Mouse (Mus musculus) G1E (cell line): ENCODE results near the gene Evx1. TPM values are rescaled to one million over a fixed set of nuclear protein-coding genes. Genes with fewer than 3 reads are reported as not detected.
"Not testable (repeated sequence)": the region's sequence is repeated elsewhere in the genome, so short reads cannot be mapped to it uniquely, and the experiment has no call there.

ENCODE experiments used
- ATAC-seq: 2 replicates; pipeline ENCODE4 v1.8.0; 2016; ENCODE audit warnings: mild to moderate bottlenecking; ENCODE audit not compliant: insufficient number of reproducible peaks, poor library complexity, low FRiP score, severe bottlenecking; ENCODE audit errors: extremely low read depth
- DNase-seq: peaks from one replicate; pipeline ENCODE4 v3.0.0; 2012; ENCODE audit warnings: low spot score
- H3K27me3 ChIP-seq: 2 replicates; pipeline ENCODE4 v1.6.1; 2012; ENCODE audit warnings: mild to moderate bottlenecking, low read length, inconsistent platforms; ENCODE audit not compliant: insufficient read depth
- H3K36me3 ChIP-seq: replicated peaks from 2 replicates; pipeline ENCODE3; 2012; ENCODE audit warnings: mild to moderate bottlenecking, inconsistent platforms
- H3K4me1 ChIP-seq: 2 replicates; pipeline ENCODE4 v1.6.1; 2012; ENCODE audit warnings: low read depth, low read length, inconsistent platforms, mixed read lengths; ENCODE audit not compliant: insufficient read depth
- H3K4me3 ChIP-seq: 2 replicates; pipeline ENCODE4 v1.5.1; 2012; ENCODE audit warnings: low read depth, mild to moderate bottlenecking, inconsistent platforms, low read length, moderate library complexity, mixed read lengths
- H3K9me3 ChIP-seq: replicated peaks from 2 replicates; pipeline ENCODE4 v1.6.1; 2012; ENCODE audit warnings: inconsistent platforms
- CTCF ChIP-seq: IDR thresholded peaks from 2 replicates; pipeline ENCODE4 v1.5.1; 2012; ENCODE audit warnings: low read depth, low read length, inconsistent platforms, mixed read lengths
- GATA1 ChIP-seq: IDR thresholded peaks from 2 replicates; pipeline ENCODE4 v1.6.1; 2012; ENCODE audit warnings: borderline replicate concordance, low read length, inconsistent platforms, mixed read lengths
- GATA2 ChIP-seq: IDR thresholded peaks from 2 replicates; pipeline ENCODE4 v1.6.1; 2012; ENCODE audit warnings: low read depth, low read length, inconsistent platforms, borderline replicate concordance
- POLR2AphosphoS5 ChIP-seq: IDR thresholded peaks from 2 replicates; pipeline ENCODE4 v1.6.1; 2012; ENCODE audit warnings: low read depth, low read length, inconsistent platforms; ENCODE audit not compliant: insufficient replicate concordance
- TAL1 ChIP-seq: conservative IDR thresholded peaks from 2 replicates; pipeline ENCODE4 v1.6.1; 2012; ENCODE audit warnings: low read depth, low read length, inconsistent platforms, mixed read lengths
- polyA plus RNA-seq: library from polyadenylated mRNA; stranded (reverse); fragments of >175 nt; gene quantifications from 2 replicates; pipeline ENCODE4 v1.2.3, GENCODE M21; 2012
- total RNA-seq, 2 experiments: library from RNA; stranded (forward) in 1 of 2; stranded (reverse) in 1 of 2; fragments of 200-1000 nt in 1 of 2; fragments of >200 nt in 1 of 2; fragmentation: Nextera tagmentation in 1 of 2; gene quantifications; 2 replicates each; pipeline ENCODE4 v1.2.3; 2014 to 2017

Evx1 gene
- total and polyA plus RNA-seq, 3 experiments, result not detected

DNA sequence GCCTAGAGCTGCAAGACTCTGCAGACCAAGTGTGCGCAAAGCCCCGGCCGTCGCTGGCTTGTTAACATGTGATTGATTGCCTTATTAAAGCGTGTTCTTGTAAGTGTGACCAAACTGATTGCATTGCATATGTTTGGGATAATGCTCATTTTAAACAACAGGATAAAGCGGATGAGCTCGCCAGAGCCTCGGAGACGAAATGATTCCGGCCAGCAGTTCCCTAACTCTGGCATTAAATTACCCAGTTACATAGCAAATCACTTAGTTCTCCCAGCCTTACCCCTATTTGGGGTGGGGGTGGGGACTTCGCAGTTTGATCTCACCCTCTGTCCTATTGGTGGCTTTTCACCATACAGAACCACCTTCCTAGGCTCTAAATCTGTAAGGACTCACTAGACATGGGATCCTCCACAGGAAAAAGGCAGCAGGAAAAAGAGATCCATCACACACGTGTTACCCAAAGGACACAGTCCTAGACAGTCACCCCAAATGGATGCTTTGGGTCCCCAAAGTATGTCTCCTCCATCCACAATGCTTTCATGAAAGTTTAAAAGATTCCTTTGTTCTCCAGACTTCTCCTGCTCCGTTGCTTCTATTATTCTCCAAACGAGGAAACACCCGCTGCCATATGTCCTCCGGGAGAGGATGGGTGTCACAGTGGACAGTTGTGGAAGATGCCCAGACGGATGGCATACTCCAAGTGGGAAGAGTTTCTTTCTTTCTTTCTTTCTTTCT, 6.8 kb downstream of the Evx1 start:
- H3K36me3 ChIP-seq, result no peaks in the 10 kb centered on the region
- H3K27me3 ChIP-seq, result peaks cover 4% of the 10 kb centered on the region
- no peaks in the 10 kb centered on the region for H3K4me1 ChIP-seq
- TF ChIP-seq TAL1 (no peak), GATA1 (no peak), CTCF (no peak), POLR2AphosphoS5 (no peak), GATA2 (no peak)
- no peak overlapping the region for H3K4me3 ChIP-seq
- DNase-seq (no peak), ATAC-seq (no peak)
- H3K9me3 ChIP-seq, result no peaks in the 10 kb centered on the region

DNA sequence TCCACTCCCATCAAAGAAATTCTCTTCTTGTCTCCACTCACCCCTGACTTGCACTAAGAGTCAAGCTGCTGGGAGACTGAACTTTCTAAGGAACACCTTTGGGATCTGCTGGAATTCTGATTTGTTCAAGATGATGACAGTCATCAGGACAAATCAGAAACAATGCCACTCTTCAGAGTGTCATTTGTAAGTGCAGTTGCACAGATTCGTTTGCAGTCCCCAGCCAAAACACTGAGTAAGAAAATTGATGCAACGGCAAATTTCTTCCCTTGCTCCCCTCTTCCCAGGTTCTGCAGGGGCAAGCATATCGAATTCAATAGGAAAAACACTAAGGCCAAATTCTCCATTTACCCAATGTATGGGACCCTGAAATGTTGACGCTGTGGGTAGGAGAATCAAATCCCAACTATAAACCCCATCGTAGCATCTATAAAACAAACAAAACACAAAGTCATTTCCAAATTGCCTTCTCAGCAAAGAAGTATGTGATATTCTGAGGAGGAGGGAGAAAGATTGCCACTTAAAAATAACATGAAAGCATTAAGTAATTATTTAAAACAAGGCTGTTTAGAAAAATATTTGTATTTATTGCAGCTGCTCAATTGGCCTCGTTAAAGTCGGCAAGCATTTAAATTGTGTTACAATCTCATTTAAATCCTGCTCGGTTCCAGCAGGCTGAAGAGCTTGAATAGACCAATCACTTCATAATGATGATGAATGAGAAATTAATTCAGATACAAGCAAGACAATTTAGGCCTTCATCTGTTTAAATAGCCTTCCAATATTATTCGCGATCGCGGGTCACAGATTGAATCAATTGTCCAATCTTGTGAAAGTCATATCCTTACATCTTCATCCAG, 7.9 kb downstream of the Evx1 start:
- TF ChIP-seq GATA1 (no peak), POLR2AphosphoS5 (no peak), TAL1 (no peak), GATA2 (no peak), CTCF (no peak)
- H3K9me3 ChIP-seq, result no peaks in the 10 kb centered on the region
- H3K4me3 ChIP-seq, result no peak overlapping the region
- DNase-seq (no peak), ATAC-seq (no peak)
- no peaks in the 10 kb centered on the region for H3K36me3 ChIP-seq
- peaks cover 4% of the 10 kb centered on the region for H3K27me3 ChIP-seq
- H3K4me1 ChIP-seq, result no peaks in the 10 kb centered on the region

- Histone ChIP-seq H3K4me3 (no peak overlapping the region), H3K4me1 (no peaks in the 10 kb centered on the region), H3K36me3 (no peaks in the 10 kb centered on the region), H3K27me3 (peaks cover 4% of the 10 kb centered on the region), H3K9me3 (no peaks in the 10 kb centered on the region)
- no peak for DNase-seq
- TF ChIP-seq CTCF (no peak), TAL1 (no peak), GATA1 (no peak)
- ATAC-seq, result no peak
Measured at GRCm38 (mm10) chr6:52321826-52322315, 8.6 kb downstream of the Evx1 start.

DNA sequence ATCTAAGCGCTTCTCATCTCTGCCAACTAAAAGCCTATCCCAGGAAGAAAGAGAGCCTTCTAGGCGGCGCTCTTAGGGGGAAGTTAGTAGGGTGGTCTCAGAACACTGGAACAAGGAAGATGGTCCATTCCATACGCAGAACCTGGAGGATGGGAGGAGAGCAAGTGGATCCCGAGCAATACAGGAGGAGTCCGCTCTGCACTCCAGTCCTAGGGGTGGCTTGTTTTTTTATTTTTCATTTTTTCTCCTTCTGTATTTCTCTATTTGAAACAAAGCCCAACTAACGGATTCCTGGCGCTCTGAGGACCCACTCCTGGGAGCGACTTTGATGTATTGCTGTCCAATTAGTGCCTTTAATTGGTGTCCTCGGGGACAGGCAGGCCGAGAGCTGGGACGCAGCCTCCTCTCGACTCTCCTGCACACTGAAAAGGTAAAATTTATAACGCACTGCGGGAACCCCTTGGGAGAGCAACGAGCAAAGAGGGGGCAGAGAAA, 9.5 kb downstream of the Evx1 start:
- Histone ChIP-seq H3K9me3 (no peaks in the 10 kb centered on the region), H3K36me3 (no peaks in the 10 kb centered on the region), H3K4me3 (no peak overlapping the region), H3K27me3 (peaks cover 4% of the 10 kb centered on the region), H3K4me1 (no peaks in the 10 kb centered on the region)
- DNase-seq (no peak), ATAC-seq (no peak)
- TF ChIP-seq CTCF (no peak), POLR2AphosphoS5 (no peak), GATA1 (no peak), GATA2 (no peak), TAL1 (no peak)

- Histone ChIP-seq H3K4me1 (no peaks in the 10 kb centered on the region), H3K27me3 (peaks cover 4% of the 10 kb centered on the region), H3K4me3 (no peak overlapping the region), H3K9me3 (no peaks in the 10 kb centered on the region), H3K36me3 (no peaks in the 10 kb centered on the region)
- no peak for DNase-seq
- no peak for ATAC-seq
- TF ChIP-seq GATA2, result no peak
- TF ChIP-seq POLR2AphosphoS5, result no peak
- no peak for TF ChIP-seq CTCF
- TF ChIP-seq GATA1, result no peak
- no peak for TF ChIP-seq TAL1
Measured at GRCm38 (mm10) chr6:52323292-52323691, 10.0 kb downstream of the Evx1 start.

DNA sequence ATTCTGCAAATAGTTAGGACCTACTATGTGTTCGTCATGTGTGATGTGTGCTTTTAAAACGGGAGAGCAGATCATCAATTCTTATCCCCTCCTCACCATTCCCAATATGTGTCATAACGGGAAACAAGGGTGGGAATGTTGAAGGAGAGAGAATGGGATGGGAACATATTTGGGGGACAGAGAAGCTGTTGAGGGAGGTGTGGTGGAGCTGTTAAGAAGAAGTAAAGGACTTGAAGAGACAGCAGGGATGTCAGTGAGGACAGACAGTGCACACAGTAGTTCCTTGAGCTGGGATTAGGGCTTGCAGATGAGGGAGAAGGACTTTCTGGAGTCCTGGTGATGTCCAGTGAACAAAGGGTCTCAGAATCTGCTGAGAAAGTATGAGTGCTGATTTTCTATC, 10.8 kb downstream of the Evx1 start:
- no peak for ATAC-seq
- Histone ChIP-seq H3K4me1 (no peaks in the 10 kb centered on the region), H3K9me3 (no peaks in the 10 kb centered on the region), H3K27me3 (peaks cover 4% of the 10 kb centered on the region), H3K36me3 (no peaks in the 10 kb centered on the region), H3K4me3 (no peak overlapping the region)
- TF ChIP-seq TAL1, result no peak
- TF ChIP-seq CTCF, result no peak
- TF ChIP-seq POLR2AphosphoS5, result no peak
- no peak for TF ChIP-seq GATA2
- no peak for TF ChIP-seq GATA1
- DNase-seq, result no peak

DNA sequence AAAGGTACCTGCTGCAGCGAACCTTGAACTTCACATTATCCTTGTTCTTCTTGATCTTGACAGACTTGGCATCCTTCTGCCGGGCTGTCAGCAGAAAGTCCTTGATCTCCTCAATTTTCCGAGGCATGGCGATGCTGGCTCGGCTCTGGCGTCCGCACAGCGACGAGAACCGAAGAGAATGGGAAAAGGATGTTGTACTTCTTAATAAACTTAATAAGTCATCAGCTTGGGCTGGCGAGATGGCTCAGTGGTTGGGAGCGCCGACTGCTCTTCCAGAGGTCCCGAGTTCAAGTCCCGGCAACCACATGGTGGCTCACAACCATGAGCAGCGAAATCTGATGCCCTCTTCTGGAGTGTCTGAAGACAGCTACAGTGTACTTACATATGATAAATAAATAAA, 33.5 kb downstream of the Evx1 start:
- not testable (repeated sequence) for H3K4me1 ChIP-seq, ATAC-seq, H3K4me3 ChIP-seq, H3K27me3 ChIP-seq, H3K36me3 ChIP-seq, H3K9me3 ChIP-seq, DNase-seq
